Mouse (Mus musculus) midbrain, embryonic 14.5 days (tissue): ENCODE data around the gene Rdh9. TPM values are rescaled to one million over a fixed set of nuclear protein-coding genes. Genes with fewer than 3 reads are reported as not detected.
"Not testable (repeated sequence)": the region's sequence is repeated elsewhere in the genome, so short reads cannot be mapped to it uniquely, and the experiment has no call there.

Source experiments
- ATAC-seq: fragments of 200-750 bp; cut with Nextera tagmentation; 2 replicates; pipeline ENCODE4 v1.8.0; 2017; ENCODE audit warnings: moderate number of reproducible peaks, moderate library complexity; ENCODE audit not compliant: low FRiP score, low TSS enrichment
- DNase-seq: peaks from one replicate; pipeline ENCODE4 v3.0.0-alpha.2; 2015
- H3K27ac ChIP-seq: fragments of 300-500 bp; sonication (generic); replicated peaks from 2 replicates; pipeline ENCODE4 v1.5.1; 2014; ENCODE audit warnings: mild to moderate bottlenecking, low read depth, low read length, moderate library complexity
- H3K27me3 ChIP-seq: fragments of 300-500 bp; sonication (generic); 2 replicates; pipeline ENCODE4 v1.6.1; 2014; ENCODE audit warnings: low read length, control low read depth, mixed read lengths; ENCODE audit not compliant: control insufficient read depth, insufficient read depth
- H3K36me3 ChIP-seq: fragments of 300-500 bp; sonication (generic); 2 replicates; pipeline ENCODE4 v1.6.1; 2014; ENCODE audit warnings: low read length, control low read depth; ENCODE audit not compliant: control insufficient read depth, insufficient read depth
- H3K4me1 ChIP-seq: fragments of 300-500 bp; sonication (generic); 2 replicates; pipeline ENCODE4 v1.6.1; 2014; ENCODE audit warnings: mild to moderate bottlenecking, antibody characterized with exemption, low read length, control low read depth; ENCODE audit not compliant: control insufficient read depth, insufficient read depth
- H3K4me2 ChIP-seq: fragments of 300-500 bp; sonication (generic); 2 replicates; pipeline ENCODE4 v1.6.1; 2014; ENCODE audit warnings: mild to moderate bottlenecking, low read length, moderate library complexity
- H3K4me3 ChIP-seq: fragments of 300-500 bp; sonication (generic); replicated peaks from 2 replicates; pipeline ENCODE4 v1.5.1; 2014; ENCODE audit warnings: low read depth, low read length
- H3K9ac ChIP-seq: fragments of 300-500 bp; sonication (generic); replicated peaks from 2 replicates; pipeline ENCODE4 v1.6.1; 2014; ENCODE audit warnings: mild to moderate bottlenecking, low read length, moderate library complexity
- H3K9me3 ChIP-seq: fragments of 300-500 bp; sonication (generic); 2 replicates; pipeline ENCODE4 v1.6.1; 2016; ENCODE audit warnings: low read length, control low read depth, mixed read lengths; ENCODE audit not compliant: control insufficient read depth
- WGBS: fragments of 180-500 bp; shearing (Covaris S2); extraction: QIAGEN DNeasy Blood & Tissue Kit; methylation state at CpG from one replicate; pipeline ENCODE4 v1.1.7; 2014; 5-methylcytosine and 5-hydroxymethylcytosine counted together
- polyA plus RNA-seq: library from polyadenylated mRNA; unstranded; fragments of >200 nt; fragmentation: Nextera tagmentation; extraction: Ambion mirVana; gene quantifications from 2 replicates; pipeline ENCODE4 v1.2.1, GENCODE M21; 2014

The Rdh9 gene
- polyA plus RNA-seq, 1 experiment from 2014 or later: 0.22 TPM

DNA sequence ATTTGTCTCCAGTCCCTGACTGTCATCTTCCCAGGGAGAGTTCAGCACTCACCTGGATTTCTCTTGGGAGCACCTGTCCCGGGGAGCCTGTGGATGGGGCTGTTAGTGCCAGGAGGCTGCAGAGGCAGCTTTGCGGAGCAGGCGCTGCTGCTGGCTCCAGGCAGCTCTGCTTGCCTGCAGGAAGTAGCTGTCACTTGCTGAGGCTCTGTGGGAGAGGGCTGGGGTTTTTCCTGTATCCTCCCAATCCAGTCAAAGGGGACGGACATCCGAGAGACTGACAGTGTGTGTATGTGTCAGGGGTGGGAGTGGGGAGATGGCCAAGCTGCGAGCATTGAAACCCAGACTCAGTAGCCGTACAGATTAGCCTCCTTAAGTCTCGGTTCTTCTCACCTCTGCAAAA lies 24.6 kb upstream of the Rdh9 start, which contains the start of gene Gpr182:
Gene Gpr182 (minus strand): TSS at position 185 of the 400 bp plus-strand sequence.
- H3K36me3 ChIP-seq: peaks cover 20% of the 10 kb centered on the region
- no peaks in the 10 kb centered on the region for H3K4me1 ChIP-seq
- no peak within 1 kb of the TSS for H3K27ac ChIP-seq
- no peak within 1 kb of the TSS for H3K9ac ChIP-seq
- no peaks in the 10 kb centered on the region for H3K9me3 ChIP-seq
- no peak within 1 kb of the TSS; the same call in 1 of the 2 replicates for H3K4me3 ChIP-seq
- no peak for DNase-seq
- H3K27me3 ChIP-seq: no peaks in the 10 kb centered on the region
- H3K4me2 ChIP-seq: peak within 1 kb of the TSS; percentile 39
- ATAC-seq: no peak
- 64% methylated on average over 8 of the region's 8 CpGs for WGBS

DNA sequence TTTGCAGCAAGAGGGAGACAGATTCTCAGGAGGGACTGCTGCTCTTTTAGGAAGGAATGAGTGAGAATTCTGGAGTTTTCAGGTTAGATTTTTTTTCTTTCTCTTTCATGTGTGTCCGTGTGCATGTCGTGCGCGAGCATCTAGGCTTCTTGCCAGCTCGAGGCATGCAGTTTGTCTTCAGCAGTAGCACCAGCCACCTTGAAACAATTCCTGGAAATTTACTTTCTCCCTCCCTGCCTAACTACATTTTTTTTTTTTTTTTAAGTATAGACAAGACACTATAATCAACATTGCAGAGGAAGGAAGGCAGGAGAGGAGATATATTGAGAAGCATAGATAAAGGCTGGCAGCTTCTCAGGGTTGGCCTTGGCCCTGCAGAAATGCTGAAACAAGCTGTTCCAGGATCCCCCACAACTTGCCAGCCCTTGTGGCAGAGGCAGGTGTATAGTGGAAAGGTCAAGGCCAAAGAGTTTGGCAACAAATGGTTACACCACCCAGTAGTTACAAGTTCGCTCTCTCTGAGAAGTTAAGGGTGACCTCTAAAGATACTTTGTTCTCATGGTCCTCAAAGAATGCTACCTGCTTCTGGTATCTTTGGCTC lies 21.5 kb upstream of the Rdh9 start:
- H3K27me3 ChIP-seq: no peaks in the 10 kb centered on the region

DNA sequence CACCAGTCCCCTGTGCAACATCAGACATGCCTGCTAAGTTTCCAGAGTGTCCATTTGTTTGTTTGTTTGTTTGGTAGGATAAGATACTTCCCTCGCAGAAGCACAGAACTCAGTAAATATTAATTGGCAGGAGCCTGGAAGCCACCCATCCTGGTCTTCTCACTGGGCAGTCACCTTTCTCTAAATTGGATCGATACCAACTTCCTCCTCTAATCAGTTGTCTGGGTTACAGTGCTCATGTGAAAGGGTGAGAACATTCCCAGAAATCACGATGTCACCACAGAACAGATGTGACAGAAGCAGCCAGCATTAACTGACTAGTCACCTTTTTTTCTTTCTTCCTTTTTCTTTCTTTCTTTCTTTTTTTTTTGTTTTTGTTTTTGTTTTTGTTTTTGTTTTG lies 20.9 kb upstream of the Rdh9 start:
- no peaks in the 10 kb centered on the region for H3K9me3 ChIP-seq
- no peak overlapping the region for H3K27ac ChIP-seq
- H3K36me3 ChIP-seq: no peaks in the 10 kb centered on the region
- H3K9ac ChIP-seq: no peak overlapping the region
- no peaks in the 10 kb centered on the region for H3K4me1 ChIP-seq
- ATAC-seq: no peak
- H3K27me3 ChIP-seq: no peaks in the 10 kb centered on the region
- no peak overlapping the region for H3K4me2 ChIP-seq
- whole genome bisulfite sequencing: 92% methylated on average over 3 of the region's 3 CpGs
- DNase-seq: no peak
- H3K4me3 ChIP-seq: no peak overlapping the region

More for the DNA sequence above, 21.5 kb upstream of the Rdh9 start:
- no peak overlapping the region for H3K4me2 ChIP-seq
- H3K9me3 ChIP-seq: no peaks in the 10 kb centered on the region
- H3K4me3 ChIP-seq: no peak overlapping the region
- no peak overlapping the region for H3K9ac ChIP-seq
- 85% methylated on average over 6 of the region's 6 CpGs for WGBS
- DNase-seq: no peak
- no peak for ATAC-seq
- no peaks in the 10 kb centered on the region for H3K36me3 ChIP-seq
- no peaks in the 10 kb centered on the region for H3K4me1 ChIP-seq
- no peak overlapping the region for H3K27ac ChIP-seq

DNA sequence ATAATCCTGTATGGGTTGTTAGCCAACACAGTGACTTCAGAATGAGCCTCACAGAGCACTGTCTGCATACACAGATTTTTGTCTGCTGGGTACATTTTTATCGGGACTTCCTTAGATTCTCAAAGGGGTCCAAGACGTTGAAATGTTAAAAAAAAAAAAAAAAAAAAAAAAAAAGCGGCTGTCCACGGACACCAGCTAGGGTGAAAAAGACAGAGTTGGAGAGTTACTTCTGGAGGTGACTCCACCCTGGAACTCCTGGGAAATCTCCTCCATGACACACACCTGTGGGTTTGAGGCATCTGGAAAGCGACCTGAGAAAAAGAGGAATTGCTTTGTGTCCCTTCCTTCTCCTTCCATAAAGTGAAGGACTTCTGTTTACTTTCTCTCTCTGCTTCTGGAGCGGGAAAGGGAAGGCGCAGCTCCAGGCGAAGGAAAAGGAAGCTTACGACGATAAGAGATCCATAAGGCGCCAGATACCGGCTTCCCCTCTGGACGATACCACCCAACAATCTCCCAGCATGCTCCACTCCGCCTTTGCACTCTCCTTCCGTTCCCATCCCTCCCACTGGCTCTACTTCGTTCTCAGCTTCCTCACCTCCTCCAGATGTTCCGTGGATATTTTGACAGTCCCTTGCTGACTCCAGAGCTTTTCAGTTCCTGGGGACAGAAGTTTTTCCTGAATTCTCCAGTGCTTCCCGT lies 20.3 kb upstream of the Rdh9 start:
- WGBS: 56% methylated on average over 18 of the region's 18 CpGs
- no peaks in the 10 kb centered on the region for H3K27me3 ChIP-seq
- no peak overlapping the region for H3K4me3 ChIP-seq
- H3K9me3 ChIP-seq: no peaks in the 10 kb centered on the region
- H3K4me1 ChIP-seq: no peaks in the 10 kb centered on the region
- DNase-seq: no peak
- peak overlapping the region; percentile 28 for H3K4me2 ChIP-seq
- H3K27ac ChIP-seq: no peak overlapping the region
- H3K9ac ChIP-seq: no peak overlapping the region
- no peaks in the 10 kb centered on the region for H3K36me3 ChIP-seq
- no peak for ATAC-seq

DNA sequence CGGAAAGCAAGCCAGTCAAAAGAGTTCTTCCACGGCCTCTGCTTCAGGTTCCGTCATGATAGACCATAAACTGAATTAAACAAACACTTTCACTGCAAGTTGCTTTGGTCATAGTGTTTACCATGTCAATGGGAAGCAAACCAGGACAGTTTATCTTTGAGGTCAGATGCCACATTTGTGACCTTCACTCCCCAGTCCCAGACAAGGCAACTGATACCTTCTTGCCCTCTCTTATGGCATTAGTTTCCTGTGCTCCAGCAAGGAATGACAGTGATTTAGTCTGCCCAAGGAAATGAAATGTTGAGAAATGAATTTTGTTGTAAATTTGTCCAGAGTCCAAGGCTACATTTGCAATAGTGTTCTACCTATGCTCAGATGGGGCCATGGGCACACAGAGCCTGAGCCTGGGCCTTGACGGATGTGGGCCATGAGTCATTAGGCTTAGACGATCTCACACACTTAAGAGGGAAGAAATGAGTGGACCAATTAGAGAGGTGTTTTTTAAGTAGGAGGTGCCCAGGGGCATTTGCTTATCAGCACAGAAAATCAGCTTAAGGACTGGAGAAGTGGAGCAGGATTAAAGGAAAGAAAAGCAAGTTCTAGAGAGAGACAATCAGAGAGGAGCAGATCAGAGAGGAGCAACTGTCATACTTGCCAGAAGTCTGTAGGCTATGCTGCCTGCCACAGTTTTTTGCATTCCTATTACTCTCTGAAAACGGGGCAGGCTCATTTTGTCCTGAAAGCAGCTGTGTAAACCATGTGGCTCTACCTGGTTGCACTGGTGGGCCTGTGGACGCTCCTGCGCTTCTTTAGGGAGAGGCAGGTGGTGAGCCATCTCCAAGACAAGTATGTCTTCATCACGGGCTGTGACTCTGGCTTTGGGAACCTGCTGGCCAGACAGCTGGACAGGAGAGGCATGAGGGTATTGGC lies 16.7 kb upstream of the Rdh9 start, which contains the start of the genes Rdh1 and Rdh16f1:
Gene Rdh1 (plus strand): TSS at position 541 of the 930 bp plus-strand sequence.
Gene Rdh16f1 (plus strand): TSS at position 607 of the 930 bp plus-strand sequence.
- ATAC-seq: no peak
- Histone ChIP-seq H3K4me3 (no peak within 1 kb of the TSS), H3K27ac (no peak within 1 kb of the TSS), H3K4me2 (no peak within 1 kb of the TSS), H3K27me3 (no peaks in the 10 kb centered on the region), H3K4me1 (no peaks in the 10 kb centered on the region), H3K9ac (no peak within 1 kb of the TSS), H3K9me3 (no peaks in the 10 kb centered on the region), H3K36me3 (no peaks in the 10 kb centered on the region)
- WGBS: 81% methylated on average over 9 of the region's 9 CpGs
- no peak for DNase-seq

DNA sequence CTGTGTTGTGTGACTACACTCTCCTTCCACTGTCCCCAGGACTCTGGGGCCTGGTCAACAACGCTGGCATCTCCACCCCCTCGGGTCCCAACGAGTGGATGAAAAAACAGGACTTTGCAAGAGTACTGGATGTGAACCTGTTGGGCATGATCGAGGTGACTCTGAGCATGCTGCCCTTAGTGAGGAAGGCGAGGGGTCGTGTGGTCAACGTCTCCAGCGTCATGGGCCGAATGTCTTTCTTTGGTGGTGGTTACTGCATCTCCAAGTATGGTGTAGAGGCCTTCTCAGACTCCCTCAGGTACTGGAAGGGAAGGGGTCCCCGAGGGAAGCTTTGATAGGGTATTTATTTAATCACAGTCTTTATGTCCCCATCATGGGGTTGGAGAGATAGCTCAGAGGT lies 13.3 kb upstream of the Rdh9 start:
- H3K27ac ChIP-seq, DNase-seq, H3K36me3 ChIP-seq, H3K4me2 ChIP-seq, H3K4me1 ChIP-seq, H3K4me3 ChIP-seq, H3K27me3 ChIP-seq, H3K9ac ChIP-seq, H3K9me3 ChIP-seq, ATAC-seq: not testable (repeated sequence)
- WGBS: 86% methylated on average over 10 of the region's 10 CpGs

DNA sequence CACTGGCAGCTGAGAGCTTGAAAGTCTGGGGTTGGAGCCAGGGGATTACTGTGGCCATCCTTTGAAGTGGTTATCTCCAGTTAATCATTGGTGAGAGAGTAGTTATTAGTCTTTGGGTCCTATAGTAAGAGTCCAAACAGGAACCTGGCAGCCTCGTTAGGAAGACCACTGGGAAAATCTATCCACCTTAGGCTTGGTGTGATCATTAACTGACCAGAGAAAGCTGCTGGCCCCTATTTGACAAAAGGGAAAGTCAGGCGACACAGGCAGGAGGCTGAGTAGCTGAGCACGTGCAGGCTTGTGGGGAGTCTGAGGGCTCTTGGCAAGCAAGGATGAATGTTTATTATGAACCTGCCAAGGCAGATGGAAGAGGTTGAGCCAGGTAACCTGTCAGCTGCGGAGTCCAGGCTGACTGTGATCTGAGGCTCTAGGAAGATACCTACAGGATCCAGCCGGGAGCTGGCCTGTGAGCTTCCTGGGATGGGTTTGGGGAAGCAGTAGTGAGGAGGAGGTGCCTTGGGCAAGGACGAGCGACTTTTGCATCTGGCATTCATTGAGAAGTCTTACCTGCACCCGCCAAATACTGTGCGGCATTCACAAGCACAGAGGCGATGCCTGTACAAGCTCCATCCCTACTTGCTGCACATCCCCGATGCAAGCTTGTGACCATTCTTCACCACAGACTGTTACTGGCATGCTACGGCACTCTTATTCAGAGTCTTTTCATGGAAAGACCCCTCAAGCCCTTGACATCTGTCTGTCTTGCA lies 12.1 kb upstream of the Rdh9 start:
- Histone ChIP-seq H3K27ac (no peak overlapping the region), H3K9ac (no peak overlapping the region), H3K27me3 (no peaks in the 10 kb centered on the region), H3K4me3 (no peak overlapping the region), H3K9me3 (no peaks in the 10 kb centered on the region), H3K36me3 (no peaks in the 10 kb centered on the region), H3K4me1 (no peaks in the 10 kb centered on the region), H3K4me2 (no peak overlapping the region)
- 79% methylated on average over 12 of the region's 12 CpGs for WGBS
- DNase-seq (no peak), ATAC-seq (no peak)

DNA sequence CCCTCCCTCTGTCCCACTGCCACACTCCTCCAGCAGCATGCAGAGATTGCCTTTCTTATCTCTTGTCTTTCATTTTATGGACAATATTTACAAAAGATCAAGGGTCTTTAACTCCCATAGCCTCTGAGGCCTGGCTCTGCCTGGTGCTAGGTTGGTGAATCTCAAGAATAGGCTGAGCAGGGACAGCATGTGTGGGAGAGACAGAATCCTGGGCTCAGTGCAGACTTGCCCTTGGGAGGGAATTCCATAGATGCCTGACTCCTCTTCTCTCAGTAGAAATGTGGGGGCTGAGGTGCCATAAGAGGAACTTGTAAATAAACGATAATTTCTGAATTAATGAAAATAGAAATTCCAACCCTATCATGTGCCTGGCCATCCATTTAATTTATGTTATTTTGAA lies 9.6 kb upstream of the Rdh9 start:
- Histone ChIP-seq H3K9ac (no peak overlapping the region), H3K4me2 (no peak overlapping the region), H3K4me3 (no peak overlapping the region), H3K27ac (no peak overlapping the region), H3K4me1 (no peaks in the 10 kb centered on the region), H3K9me3 (no peaks in the 10 kb centered on the region), H3K27me3 (no peaks in the 10 kb centered on the region), H3K36me3 (no peaks in the 10 kb centered on the region)
- whole genome bisulfite sequencing: 100% methylated on average over 1 of the region's 1 CpGs
- no peak for ATAC-seq
- no peak for DNase-seq
